Mouse (Mus musculus) liver, embryonic 11.5 days (tissue): ENCODE data around the gene Mrm3. TPM values are rescaled to one million over a fixed set of nuclear protein-coding genes. Genes with fewer than 3 reads are reported as not detected.

Source experiments
- polyA plus RNA-seq: library from polyadenylated mRNA; unstranded; fragments of >200 nt; fragmentation: Nextera tagmentation; extraction: Ambion mirVana; gene quantifications from 2 replicates; pipeline ENCODE4 v1.2.1, GENCODE M21; 2014

Gene Mrm3
- polyA plus RNA-seq, 1 experiment from 2014 or later: 36.3 TPM

Other genes with a start within 250 kb of the Mrm3 start
- not detected in 2 replicates for gene 1700016K19Rik, start 243.8 kb upstream of the Mrm3 start, polyA plus RNA-seq
- 7.5 and 7.9 TPM in 2 replicates for gene Rflnb, start 215.9 kb upstream of the Mrm3 start, polyA plus RNA-seq
- 30.8 and 31.5 TPM in 2 replicates for gene Vps53, start 64.1 kb upstream of the Mrm3 start, polyA plus RNA-seq
- gene Fam57a, start 64.0 kb upstream of the Mrm3 start, polyA plus RNA-seq: 14.8 and 15.4 TPM in 2 replicates
- 0.74 TPM in 1 of 2 replicates, not detected in the other for gene Dbil5, start 26.1 kb upstream of the Mrm3 start, polyA plus RNA-seq
- 50.2 and 58.3 TPM in 2 replicates for gene Gemin4, start 26.1 kb upstream of the Mrm3 start, polyA plus RNA-seq
- gene Glod4, start within 50 bp of the Mrm3 start, polyA plus RNA-seq: 137 and 144 TPM in 2 replicates
- gene Nxn, start 155.4 kb downstream of the Mrm3 start, polyA plus RNA-seq: 11.8 and 12.0 TPM in 2 replicates
- gene Timm22, start 163.2 kb downstream of the Mrm3 start, polyA plus RNA-seq: 91.2 and 91.9 TPM in 2 replicates